29 mouse cellular contexts compared by ENCODE assay signal in genomic region chr2:131168914-131169313, GRCm38 (mm10). TPM values are rescaled to one million over a fixed set of nuclear protein-coding genes. Genes with fewer than 3 reads are reported as not detected.
DNase-seq lines count a peak whose midpoint lies in the region; ATAC-seq and TF ChIP-seq lines count a peak whose summit lies in the region.
"Had no signal": no experiment of that assay in that cellular context is flagged by ENCODE, and none has a peak within 500 bp of the region (broad histone marks: within the 10 kb centered on the region; RNA-seq: fewer than 3 reads in every experiment).

No protein-coding gene starts in this region.

- H3K4me2 ChIP-seq in forebrain, postnatal 0 days (ENCODE audit: low read depth) = no peak overlapping the region
- no peak overlapping the region for H3K4me2 ChIP-seq in heart, embryonic 11.5 days
- H3K4me2 ChIP-seq: embryonic facial prominence, embryonic 15.5 days; heart, embryonic 13.5 days; hindbrain, embryonic 12.5 days had no signal

- 55% methylated on average over 1 of the region's 1 CpGs for WGBS in forebrain, postnatal 0 days
- WGBS in forebrain, embryonic 10.5 days = 71% methylated on average over 1 of the region's 1 CpGs
- 81% methylated on average over 1 of the region's 1 CpGs for WGBS in heart, embryonic 11.5 days (ENCODE audit: insufficient replicate concordance)

- 0 out of 2 replicates have a peak, but pooled peaks cover 2% of the 10 kb centered on the region for H3K4me1 ChIP-seq in forebrain, postnatal 0 days (ENCODE audit: insufficient read depth)
- H3K4me1 ChIP-seq in forebrain, embryonic 10.5 days = peaks cover 19% of the 10 kb centered on the region
- no peaks in the 10 kb centered on the region; the same call in 1 of the 2 replicates for H3K4me1 ChIP-seq in heart, embryonic 11.5 days (ENCODE audit: control insufficient read depth, insufficient read depth, low read length)

- ATAC-seq in forebrain, postnatal 0 days = peak; percentile 40; the same call in 1 of the 2 replicates
- no peak for ATAC-seq in heart, embryonic 11.5 days (replicated peaks; ENCODE audit: insufficient number of reproducible peaks, low FRiP score, low TSS enrichment)
- ATAC-seq: hindbrain, embryonic 16.5 days; inflammation-experienced regulatory T-cells, adult 6 months; intestine, postnatal 0 days had no signal

- no peaks in the 10 kb centered on the region for H3K27me3 ChIP-seq in forebrain, postnatal 0 days (ENCODE audit: insufficient read depth, low read length)
- peaks cover 48% of the 10 kb centered on the region for H3K27me3 ChIP-seq in forebrain, embryonic 10.5 days (ENCODE audit: poor library complexity, severe bottlenecking)
- H3K27me3 ChIP-seq in heart, embryonic 11.5 days (ENCODE audit: control insufficient read depth, insufficient read depth, low read length) = peaks cover 41% of the 10 kb centered on the region

- DNase-seq in forebrain, postnatal 0 days = no peak
- no peak for DNase-seq in forebrain, embryonic 10.5 days (ENCODE audit: extremely low spot score, low spot score)
- peak; percentile 24 for DNase-seq in lung, postnatal 25 days (ENCODE audit: low spot score)
- no peak for DNase-seq in lung, adult 18-20 months
- DNase-seq in ES-CJ7 (ENCODE audit: low read depth, low spot score) = peak; percentile 55
- peak; percentile 35 for DNase-seq in ZHBTc4 (ENCODE audit: low read depth, low spot score)
- DNase-seq: adrenal gland, adult 8-10 months; adrenal gland, postnatal 36 days; cerebellum, adult 11 months; cerebellum, adult 8-10 months; cerebellum, postnatal 14 days; embryo, embryonic 11 days; gastrocnemius, adult 2 months; gastrocnemius, postnatal 25 days; heart, postnatal 36 days had no signal

- no peak overlapping the region for H3K4me3 ChIP-seq in forebrain, postnatal 0 days (ENCODE audit: low read depth, low read length)
- H3K4me3 ChIP-seq in forebrain, embryonic 10.5 days = no peak overlapping the region
- H3K4me3 ChIP-seq in heart, embryonic 11.5 days (ENCODE audit: low read depth, low read length) = no peak overlapping the region
- H3K4me3 ChIP-seq: embryonic facial prominence, embryonic 15.5 days; erythroblast, embryonic 14.5 days; gastrocnemius, adult 2 months; heart, embryonic 13.5 days; hindbrain, embryonic 12.5 days had no signal

- no peak for TF ChIP-seq CTCF in forebrain, postnatal 0 days (IDR thresholded peaks at IDR 0.05; ENCODE audit: low read depth)

- H3K36me3 ChIP-seq in forebrain, postnatal 0 days (ENCODE audit: insufficient read depth) = 0 out of 2 replicates have a peak, but pooled peaks cover 14% of the 10 kb centered on the region
- peaks cover 5% of the 10 kb centered on the region; the same call in 1 of the 2 replicates for H3K36me3 ChIP-seq in forebrain, embryonic 10.5 days (replicated peaks)
- H3K36me3 ChIP-seq in heart, embryonic 11.5 days (ENCODE audit: control insufficient read depth, insufficient read depth, low read length) = no peaks in the 10 kb centered on the region
- H3K36me3 ChIP-seq: embryonic facial prominence, embryonic 15.5 days; heart, embryonic 13.5 days had no signal

- H3K27ac ChIP-seq in forebrain, postnatal 0 days (ENCODE audit: low read depth, low read length) = no peak overlapping the region
- H3K27ac ChIP-seq in forebrain, embryonic 10.5 days = no peak overlapping the region
- H3K27ac ChIP-seq in heart, embryonic 11.5 days (ENCODE audit: low read depth, low read length) = no peak overlapping the region
- H3K27ac ChIP-seq: embryonic facial prominence, embryonic 15.5 days; gastrocnemius, adult 2 months; heart, embryonic 13.5 days; hindbrain, embryonic 12.5 days had no signal

- no peak overlapping the region for H3K9ac ChIP-seq in forebrain, postnatal 0 days
- no peak overlapping the region for H3K9ac ChIP-seq in heart, embryonic 11.5 days (ENCODE audit: low read depth, low read length)
- H3K9ac ChIP-seq: embryonic facial prominence, embryonic 15.5 days; heart, embryonic 13.5 days; hindbrain, embryonic 12.5 days had no signal

- H3K9me3 ChIP-seq in forebrain, postnatal 0 days (ENCODE audit: low read length) = no peaks in the 10 kb centered on the region
- no peaks in the 10 kb centered on the region for H3K9me3 ChIP-seq in forebrain, embryonic 10.5 days
- no peaks in the 10 kb centered on the region for H3K9me3 ChIP-seq in heart, embryonic 11.5 days (replicated peaks; ENCODE audit: control insufficient read depth, low read length)
- H3K9me3 ChIP-seq: embryonic facial prominence, embryonic 15.5 days had no signal

RNA-seq across cellular contexts. Expression of gene 1700037H04Rik, which starts 9.0 kb away (rescaled TPM):
- 47.2 and 95.0 TPM in 2 replicates for total RNA-seq in forebrain, postnatal 0 days (2014; rRNA removed)
- 94.0 and 96.2 TPM in 2 replicates for polyA plus RNA-seq in forebrain, postnatal 0 days (2015; fragmentation: Nextera tagmentation; extraction: Ambion mirVana)
- polyA plus RNA-seq in forebrain, embryonic 10.5 days (2016; fragmentation: Nextera tagmentation; extraction: Ambion mirVana) = 128 and 129 TPM in 2 replicates
- 83.0 and 83.4 TPM in 2 replicates for polyA plus RNA-seq in heart, embryonic 11.5 days (2014; fragmentation: Nextera tagmentation; extraction: Ambion mirVana)

RNA-seq across cellular contexts. Expression of gene Cenpb, which starts 11.0 kb away (rescaled TPM):
- total RNA-seq in forebrain, postnatal 0 days (2014; rRNA removed) = 113 and 120 TPM in 2 replicates
- polyA plus RNA-seq in forebrain, postnatal 0 days (2015; fragmentation: Nextera tagmentation; extraction: Ambion mirVana) = 13.0 and 17.9 TPM in 2 replicates
- 8.9 and 10.0 TPM in 2 replicates for polyA plus RNA-seq in forebrain, embryonic 10.5 days (2016; fragmentation: Nextera tagmentation; extraction: Ambion mirVana)
- 4.1 and 4.6 TPM in 2 replicates for polyA plus RNA-seq in heart, embryonic 11.5 days (2014; fragmentation: Nextera tagmentation; extraction: Ambion mirVana)

RNA-seq across cellular contexts. Expression of gene Cdc25b, which starts 17.8 kb away (rescaled TPM):
- total RNA-seq in forebrain, postnatal 0 days (2014; rRNA removed) = 10.6 and 11.7 TPM in 2 replicates
- polyA plus RNA-seq in forebrain, postnatal 0 days (2015; fragmentation: Nextera tagmentation; extraction: Ambion mirVana) = 12.4 and 15.2 TPM in 2 replicates
- 65.9 and 79.3 TPM in 2 replicates for polyA plus RNA-seq in forebrain, embryonic 10.5 days (2016; fragmentation: Nextera tagmentation; extraction: Ambion mirVana)
- polyA plus RNA-seq in heart, embryonic 11.5 days (2014; fragmentation: Nextera tagmentation; extraction: Ambion mirVana) = 41.1 and 41.8 TPM in 2 replicates

RNA-seq across cellular contexts. Expression of gene Spef1, which starts 18.2 kb away (rescaled TPM):
- total RNA-seq in forebrain, postnatal 0 days (2014; rRNA removed) = 19.6 and 26.2 TPM in 2 replicates
- 7.7 and 9.7 TPM in 2 replicates for polyA plus RNA-seq in forebrain, postnatal 0 days (2015; fragmentation: Nextera tagmentation; extraction: Ambion mirVana)
- polyA plus RNA-seq in forebrain, embryonic 10.5 days (2016; fragmentation: Nextera tagmentation; extraction: Ambion mirVana) = 4.4 and 4.6 TPM in 2 replicates
- 1.2 and 1.7 TPM in 2 replicates for polyA plus RNA-seq in heart, embryonic 11.5 days (2014; fragmentation: Nextera tagmentation; extraction: Ambion mirVana)

RNA-seq across cellular contexts. Expression of gene Gm11037, which starts 35.6 kb away (rescaled TPM):
- not detected in 2 replicates for total RNA-seq in forebrain, postnatal 0 days (2014; rRNA removed)
- polyA plus RNA-seq in forebrain, postnatal 0 days (2015; fragmentation: Nextera tagmentation; extraction: Ambion mirVana) = not detected in 2 replicates
- not detected in 2 replicates for polyA plus RNA-seq in forebrain, embryonic 10.5 days (2016; fragmentation: Nextera tagmentation; extraction: Ambion mirVana)
- not detected in 2 replicates for polyA plus RNA-seq in heart, embryonic 11.5 days (2014; fragmentation: Nextera tagmentation; extraction: Ambion mirVana)
- total RNA-seq: adrenal gland, adult 8-10 months; adrenal gland, postnatal 36 days; common myeloid progenitor, adult 5-6 weeks; gastrocnemius, adult 2 months; gastrocnemius, postnatal 25 days; granulocyte monocyte progenitor cell, adult 5-6 weeks; heart, adult 8-10 months; heart, postnatal 36 days; MEL had no signal
- polyA plus RNA-seq: embryonic facial prominence, embryonic 11.5 days; embryonic facial prominence, embryonic 15.5 days; erythroblast, embryonic 14.5 days; heart, embryonic 13.5 days; heart, postnatal 0 days; hindbrain, embryonic 12.5 days; hindbrain, embryonic 16.5 days; inflammation-experienced regulatory T-cells, adult 6 months; intestine, postnatal 0 days had no signal

Comparison
In these comparisons a context has a peak if more than half of its experiments do, and no peak if none do; other contexts are left out.
1. DNase-seq: peak in lung, postnatal 25 days (single experiment), ES-CJ7 (single experiment) and ZHBTc4 (single experiment); none in forebrain, postnatal 0 days (single experiment), forebrain, embryonic 10.5 days (single experiment) and lung, adult 18-20 months (0 of 2).